Mouse (Mus musculus) left cerebral cortex, adult 11 months (tissue): ENCODE measurements at regions not wholly inside any gene's neighbourhood (a gene's known extent, or its start where the extent isn't known, plus 50 kb on each side); places are given as distances from the start of the nearest gene placed in this dataset.

Experiments used
- DNase-seq: peaks from one replicate; pipeline ENCODE4 v3.0.0; 2022; ENCODE audit warnings: low spot score

GRCm38 (mm10) chr3:43783000-43783588 is 1595.1 kb upstream of the Pcdh10 start:
- DNase-seq, result peak; percentile 18

GRCm38 (mm10) chr3:43784170-43784569 is 1594.0 kb upstream of the Pcdh10 start:
- DNase-seq, result no peak
